ENCODE assay signal across 16 mouse cellular contexts in genomic region chr4:87473331-87474039, GRCm38 (mm10).
DNase-seq lines count a peak whose midpoint lies in the region; ATAC-seq and TF ChIP-seq lines count a peak whose summit lies in the region.
"Had no signal": no experiment of that assay in that cellular context is flagged by ENCODE, and none has a peak within 500 bp of the region (broad histone marks: within the 10 kb centered on the region; RNA-seq: fewer than 3 reads in every experiment).

No protein-coding gene starts in this region.

- peak; percentile 27; the same call in 1 of the 2 replicates for TF ChIP-seq CTCF in lung, postnatal 0 days (IDR thresholded peaks at IDR 0.05)
- TF ChIP-seq CTCF in brain, embryonic 14.5 days (IDR thresholded peaks at IDR 0.05; ENCODE audit: borderline replicate concordance, extremely low read depth, insufficient read depth, insufficient read length), result no peak

- H3K36me3 ChIP-seq in forebrain, embryonic 13.5 days (ENCODE audit: poor library complexity, severe bottlenecking), result no peaks in the 10 kb centered on the region
- H3K36me3 ChIP-seq in forebrain, embryonic 11.5 days (ENCODE audit: control insufficient read depth, insufficient read depth, low read length), result no peaks in the 10 kb centered on the region
- no peaks in the 10 kb centered on the region for H3K36me3 ChIP-seq in lung, postnatal 0 days (ENCODE audit: insufficient read depth, low read length)
- H3K36me3 ChIP-seq: hindbrain, embryonic 13.5 days; midbrain, embryonic 15.5 days had no signal

- peak; percentile 58 for ATAC-seq in forebrain, embryonic 13.5 days
- no peak for ATAC-seq in forebrain, embryonic 11.5 days (replicated peaks; ENCODE audit: low FRiP score)
- ATAC-seq in lung, postnatal 0 days, result no peak
- no peak for ATAC-seq in cerebellum, adult (ENCODE audit: insufficient number of reproducible peaks, low FRiP score, low TSS enrichment)
- ATAC-seq: midbrain, embryonic 15.5 days had no signal

- no peak for DNase-seq in forebrain, embryonic 11.5 days (ENCODE audit: low spot score)
- no peak for DNase-seq in lung, postnatal 0 days (ENCODE audit: low spot score)
- DNase-seq in lung, postnatal 25 days (ENCODE audit: low spot score), result no peak
- peak; percentile 51 for DNase-seq in brain, embryonic 14.5 days (ENCODE audit: low read depth)
- DNase-seq in layer of hippocampus, postnatal 36 days, result peak; percentile 9 to 17
- no peak for DNase-seq in heart, adult 18-20 months
- DNase-seq: adrenal gland, postnatal 10 days; cerebellum, postnatal 14 days; gastrocnemius, adult 2 months; kidney, postnatal 14 days; liver; lung, embryonic 14.5 days had no signal

- TF ChIP-seq EP300 in lung, postnatal 0 days (IDR thresholded peaks at IDR 0.05), result no peak

- H3K9ac ChIP-seq in forebrain, embryonic 13.5 days, result no peak overlapping the region
- H3K9ac ChIP-seq in forebrain, embryonic 11.5 days (ENCODE audit: low read length), result no peak overlapping the region
- H3K9ac ChIP-seq in lung, postnatal 0 days (replicated peaks; ENCODE audit: low read depth), result no peak overlapping the region
- H3K9ac ChIP-seq: hindbrain, embryonic 13.5 days; lung, embryonic 14.5 days; midbrain, embryonic 15.5 days had no signal

- no peaks in the 10 kb centered on the region for H3K27me3 ChIP-seq in forebrain, embryonic 13.5 days
- H3K27me3 ChIP-seq in forebrain, embryonic 11.5 days (ENCODE audit: control insufficient read depth, insufficient read depth, low read length), result no peaks in the 10 kb centered on the region
- H3K27me3 ChIP-seq in lung, postnatal 0 days (replicated peaks; ENCODE audit: insufficient read depth, low read length), result no peaks in the 10 kb centered on the region
- H3K27me3 ChIP-seq: hindbrain, embryonic 13.5 days; midbrain, embryonic 15.5 days had no signal

- TF ChIP-seq POLR2A in brain, embryonic 14.5 days (IDR thresholded peaks at IDR 0.05; ENCODE audit: borderline replicate concordance, extremely low read depth, insufficient read depth, insufficient read length, poor library complexity, severe bottlenecking), result no peak

- H3K4me3 ChIP-seq in forebrain, embryonic 13.5 days, result no peak overlapping the region
- H3K4me3 ChIP-seq in forebrain, embryonic 11.5 days (ENCODE audit: low read depth, low read length), result no peak overlapping the region
- H3K4me3 ChIP-seq in lung, postnatal 0 days (ENCODE audit: low read depth, low read length), result no peak overlapping the region
- H3K4me3 ChIP-seq: gastrocnemius, adult 2 months; hindbrain, embryonic 13.5 days; midbrain, embryonic 15.5 days had no signal

- no peak overlapping the region for H3K4me2 ChIP-seq in forebrain, embryonic 13.5 days
- no peak overlapping the region for H3K4me2 ChIP-seq in forebrain, embryonic 11.5 days (ENCODE audit: low read depth, low read length, severe bottlenecking)
- no peak overlapping the region for H3K4me2 ChIP-seq in lung, postnatal 0 days (replicated peaks; ENCODE audit: low read depth, low read length)
- H3K4me2 ChIP-seq: hindbrain, embryonic 13.5 days; lung, embryonic 14.5 days; midbrain, embryonic 15.5 days had no signal

- 91% methylated on average over 16 of the region's 16 CpGs for WGBS in forebrain, embryonic 13.5 days
- 87% methylated on average over 16 of the region's 16 CpGs for WGBS in forebrain, embryonic 11.5 days
- 86% methylated on average over 16 of the region's 16 CpGs for WGBS in lung, postnatal 0 days

- H3K27ac ChIP-seq in forebrain, embryonic 13.5 days, result no peak overlapping the region; the same call in 1 of the 2 replicates
- no peak overlapping the region for H3K27ac ChIP-seq in forebrain, embryonic 11.5 days (ENCODE audit: low read depth, low read length)
- no peak overlapping the region for H3K27ac ChIP-seq in lung, postnatal 0 days (ENCODE audit: low read length)
- H3K27ac ChIP-seq: gastrocnemius, adult 2 months; hindbrain, embryonic 13.5 days; midbrain, embryonic 15.5 days had no signal

- no peaks in the 10 kb centered on the region for H3K9me3 ChIP-seq in forebrain, embryonic 13.5 days (replicated peaks)
- no peaks in the 10 kb centered on the region for H3K9me3 ChIP-seq in forebrain, embryonic 11.5 days (ENCODE audit: control insufficient read depth, low read length)
- H3K9me3 ChIP-seq in lung, postnatal 0 days (ENCODE audit: low read length), result no peaks in the 10 kb centered on the region
- H3K9me3 ChIP-seq: hindbrain, embryonic 13.5 days; midbrain, embryonic 15.5 days had no signal

- peaks cover 20% of the 10 kb centered on the region; the same call in 1 of the 2 replicates for H3K4me1 ChIP-seq in forebrain, embryonic 13.5 days
- no peaks in the 10 kb centered on the region for H3K4me1 ChIP-seq in forebrain, embryonic 11.5 days (replicated peaks; ENCODE audit: control insufficient read depth, insufficient read depth, low read length)
- H3K4me1 ChIP-seq in lung, postnatal 0 days (ENCODE audit: insufficient read depth, low read depth, low read length), result peaks cover 4% of the 10 kb centered on the region; the same call in 1 of the 2 replicates

Comparison
In these comparisons a context has a peak if more than half of its experiments do, and no peak if none do; other contexts are left out.
1. DNase-seq: peak in brain, embryonic 14.5 days (single experiment) and layer of hippocampus, postnatal 36 days (2 of 2); none in forebrain, embryonic 11.5 days (single experiment), lung, postnatal 0 days (single experiment), lung, postnatal 25 days (single experiment) and heart, adult 18-20 months (0 of 2).